Mouse (Mus musculus): ENCODE measurements around the gene Slc38a1.

The Slc38a1 gene

GRCm38 (mm10) chr15:96604282-96604681 lies 38.4 kb downstream of the Slc38a1 start:
- peak; percentile 16 for DNase-seq

GRCm38 (mm10) chr15:96602043-96602442 lies 40.7 kb downstream of the Slc38a1 start:
- DNase-seq, result no peak

- no peak for DNase-seq
These were observed 42.6 kb downstream of the Slc38a1 start for GRCm38 (mm10) chr15:96599852-96600781.

GRCm38 (mm10) chr15:96598888-96599578 lies 43.7 kb downstream of the Slc38a1 start:
- no peak for DNase-seq

- no peak for DNase-seq
These were observed 45.6 kb downstream of the Slc38a1 start for GRCm38 (mm10) chr15:96597116-96597515.

- no peak for DNase-seq
These were observed 48.4 kb downstream of the Slc38a1 start for GRCm38 (mm10) chr15:96594316-96594715.

- no peak for DNase-seq
These were observed 48.8 kb downstream of the Slc38a1 start for GRCm38 (mm10) chr15:96593866-96594265.

- DNase-seq, result no peak
These were observed 49.3 kb downstream of the Slc38a1 start for GRCm38 (mm10) chr15:96593457-96593856.

GRCm38 (mm10) chr15:96592976-96593375 lies 49.7 kb downstream of the Slc38a1 start:
- no peak for DNase-seq

- DNase-seq, result no peak
These were observed 50.8 kb downstream of the Slc38a1 start for GRCm38 (mm10) chr15:96591876-96592417.

GRCm38 (mm10) chr15:96588996-96589657 lies 53.6 kb downstream of the Slc38a1 start:
- DNase-seq, result no peak

- no peak for DNase-seq
These were observed 54.7 kb downstream of the Slc38a1 start for GRCm38 (mm10) chr15:96587998-96588397.

- no peak for DNase-seq
These were observed 59.2 kb downstream of the Slc38a1 start for GRCm38 (mm10) chr15:96583371-96584008.

- DNase-seq, result no peak
These were observed 65.7 kb downstream of the Slc38a1 start for GRCm38 (mm10) chr15:96576998-96577397.

- DNase-seq, result no peak
These were observed 73.7 kb downstream of the Slc38a1 start for GRCm38 (mm10) chr15:96568983-96569363.

- no peak for DNase-seq
These were observed 74.3 kb downstream of the Slc38a1 start for GRCm38 (mm10) chr15:96568271-96568982.

- no peak for DNase-seq
These were observed 75.9 kb downstream of the Slc38a1 start for GRCm38 (mm10) chr15:96566850-96567271.

GRCm38 (mm10) chr15:96563852-96564251 lies 78.9 kb downstream of the Slc38a1 start:
- no peak for DNase-seq

GRCm38 (mm10) chr15:96562521-96562920 lies 80.2 kb downstream of the Slc38a1 start:
- DNase-seq, result no peak

GRCm38 (mm10) chr15:96560576-96561298 lies 82.0 kb downstream of the Slc38a1 start:
- DNase-seq, result no peak

Measured in cerebellum, adult 8-10 months (tissue).